Mouse (Mus musculus): ENCODE measurements around the gene Mrpl54. TPM values are rescaled to one million over a fixed set of nuclear protein-coding genes. Genes with fewer than 3 reads are reported as not detected.
A peak's percentile ranks its signal among the peaks of the same experiment; 100 is the strongest.

Mrpl54 gene
- 128 and 130 TPM in 2 replicates for polyA plus RNA-seq (2015; fragmentation: Nextera tagmentation; extraction: Ambion mirVana)

DNA sequence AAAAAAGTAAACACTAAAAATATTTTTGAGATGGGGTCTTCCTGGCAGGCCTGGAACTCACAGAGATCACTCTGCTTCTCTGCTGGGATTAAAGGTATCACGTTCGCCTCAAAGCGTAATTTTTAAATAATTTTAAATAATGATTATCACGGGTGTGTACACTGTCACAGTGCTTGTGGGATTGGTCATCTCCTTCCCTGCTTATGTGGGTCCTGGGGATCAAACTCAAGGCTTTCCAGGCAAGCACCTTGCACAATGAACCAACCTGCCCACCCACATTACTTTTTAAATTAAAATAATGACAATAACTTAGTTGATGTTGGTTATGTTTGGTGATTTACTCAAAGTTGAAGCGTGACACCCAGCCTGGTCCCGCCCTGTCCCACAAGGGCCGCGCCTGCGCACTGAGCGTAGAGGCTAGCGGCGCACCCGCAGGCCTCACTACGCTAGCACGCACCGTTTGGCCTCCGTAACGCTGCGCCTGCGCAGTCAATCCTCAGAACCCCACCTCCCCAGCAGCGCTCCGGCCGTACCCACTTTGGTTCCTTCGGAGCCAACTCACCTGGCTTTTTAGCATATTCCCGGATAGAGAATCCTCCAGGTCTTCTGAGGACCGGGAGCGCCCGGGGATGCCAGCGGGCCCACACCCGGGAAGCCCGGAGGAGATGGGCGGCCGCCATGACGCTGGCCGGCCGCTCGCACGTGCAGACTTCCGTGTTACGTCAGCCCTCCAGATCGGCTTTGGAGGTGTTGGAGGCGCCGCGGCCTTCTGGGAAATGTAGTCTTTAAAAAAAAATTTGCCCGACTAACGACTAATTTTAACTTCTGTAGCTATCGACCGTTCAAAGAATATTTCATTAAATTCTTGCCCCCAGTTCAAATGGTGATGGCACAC, at the start of gene Mrpl54, which contains the start of gene Apba3:
Gene Mrpl54, minus strand, starts transcription at position 724 of the 895 bp plus-strand sequence.
Gene Apba3, plus strand, starts transcription at position 750 of the 895 bp plus-strand sequence.
- Histone ChIP-seq H3K4me3 (ENCODE audit: low read depth, low read length) (peak within 1 kb of the TSS; percentile 68), H3K9me3 (replicated peaks; ENCODE audit: control insufficient read depth, low read length, poor library complexity, severe bottlenecking) (no peaks in the 10 kb centered on the region), H3K4me2 (ENCODE audit: low read length) (peak within 1 kb of the TSS; percentile 67), H3K27ac (ENCODE audit: low read length) (peak within 1 kb of the TSS; percentile 88), H3K36me3 (ENCODE audit: control insufficient read depth, insufficient read depth, low read length) (peaks cover 6% of the 10 kb centered on the region; the same call in 1 of the 2 replicates), H3K4me1 (ENCODE audit: control insufficient read depth, insufficient read depth, low read length) (peaks cover 14% of the 10 kb centered on the region), H3K27me3 (ENCODE audit: control insufficient read depth, insufficient read depth, low read depth, low read length) (no peaks in the 10 kb centered on the region), H3K9ac (ENCODE audit: low read depth, low read length) (peak within 1 kb of the TSS; percentile 84)
- WGBS = under 1% methylated on average over 48 of the region's 48 CpGs
- peak; percentile 90 for ATAC-seq

DNA sequence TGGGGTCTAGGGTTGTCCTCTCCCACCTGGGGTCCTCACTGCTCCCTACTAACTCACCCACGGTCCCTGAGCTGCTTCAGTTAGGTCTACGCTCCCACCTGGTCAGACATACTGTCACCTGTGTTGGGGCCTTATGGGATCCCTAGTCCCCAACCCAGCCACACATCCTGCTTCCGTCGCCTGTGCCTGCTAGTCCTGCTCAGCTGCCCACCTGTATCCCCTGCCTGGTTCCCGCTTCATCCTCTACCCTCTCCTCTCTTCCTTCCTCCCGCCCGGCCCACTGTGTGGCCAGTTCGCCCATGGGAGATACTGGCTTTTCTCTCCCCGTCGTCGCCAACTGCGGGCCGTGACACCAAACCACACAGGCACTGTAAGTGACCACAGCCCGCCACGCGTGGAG, 48.9 kb upstream of the Mrpl54 start:
- WGBS = 91% methylated on average over 16 of the region's 16 CpGs
- Histone ChIP-seq H3K27me3 (ENCODE audit: control insufficient read depth, insufficient read depth, low read depth, low read length) (no peaks in the 10 kb centered on the region), H3K36me3 (ENCODE audit: control insufficient read depth, insufficient read depth, low read length) (peaks cover 51% of the 10 kb centered on the region), H3K9ac (ENCODE audit: low read depth, low read length) (no peak overlapping the region), H3K4me2 (ENCODE audit: low read length) (no peak overlapping the region), H3K27ac (ENCODE audit: low read length) (no peak overlapping the region), H3K9me3 (replicated peaks; ENCODE audit: control insufficient read depth, low read length, poor library complexity, severe bottlenecking) (no peaks in the 10 kb centered on the region), H3K4me1 (ENCODE audit: control insufficient read depth, insufficient read depth, low read length) (peaks cover 11% of the 10 kb centered on the region), H3K4me3 (ENCODE audit: low read depth, low read length) (no peak overlapping the region)
- no peak for ATAC-seq

DNA sequence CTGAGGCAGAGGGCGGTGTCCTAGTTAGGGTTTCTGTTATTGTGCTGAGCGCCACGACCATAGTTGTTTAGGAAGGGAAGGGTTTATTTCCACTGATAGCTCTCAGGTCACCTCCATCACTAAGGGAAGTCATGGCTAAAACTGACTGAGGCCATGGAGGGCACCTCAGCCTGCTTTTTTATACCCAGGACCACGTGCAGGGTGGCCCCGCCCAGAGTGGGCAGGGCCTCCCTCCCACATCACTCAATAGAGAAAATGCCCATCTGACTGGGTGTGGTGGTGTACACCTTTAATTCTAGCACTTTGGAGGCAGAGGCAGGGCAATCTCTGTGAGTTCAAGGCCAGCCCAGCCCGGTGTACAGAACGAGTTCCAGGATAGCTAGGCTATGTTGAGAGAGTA, 47.5 kb upstream of the Mrpl54 start:
- Histone ChIP-seq H3K9me3 (replicated peaks; ENCODE audit: control insufficient read depth, low read length, poor library complexity, severe bottlenecking) (no peaks in the 10 kb centered on the region), H3K27me3 (ENCODE audit: control insufficient read depth, insufficient read depth, low read depth, low read length) (no peaks in the 10 kb centered on the region), H3K9ac (ENCODE audit: low read depth, low read length) (no peak overlapping the region), H3K4me3 (ENCODE audit: low read depth, low read length) (no peak overlapping the region), H3K4me1 (ENCODE audit: control insufficient read depth, insufficient read depth, low read length) (peaks cover 3% of the 10 kb centered on the region), H3K27ac (ENCODE audit: low read length) (no peak overlapping the region), H3K4me2 (ENCODE audit: low read length) (no peak overlapping the region), H3K36me3 (ENCODE audit: control insufficient read depth, insufficient read depth, low read length) (peaks cover 60% of the 10 kb centered on the region)
- 81% methylated on average over 7 of the region's 7 CpGs for WGBS
- ATAC-seq = no peak

- H3K9ac ChIP-seq (ENCODE audit: low read depth, low read length) = no peak overlapping the region
- H3K27me3 ChIP-seq (ENCODE audit: control insufficient read depth, insufficient read depth, low read depth, low read length) = no peaks in the 10 kb centered on the region
- H3K4me1 ChIP-seq (ENCODE audit: control insufficient read depth, insufficient read depth, low read length) = no peaks in the 10 kb centered on the region
- no peaks in the 10 kb centered on the region for H3K9me3 ChIP-seq (replicated peaks; ENCODE audit: control insufficient read depth, low read length, poor library complexity, severe bottlenecking)
- WGBS = 91% methylated on average over 13 of the region's 13 CpGs
- H3K4me2 ChIP-seq (ENCODE audit: low read length) = no peak overlapping the region
- peaks cover 62% of the 10 kb centered on the region for H3K36me3 ChIP-seq (ENCODE audit: control insufficient read depth, insufficient read depth, low read length)
- H3K27ac ChIP-seq (ENCODE audit: low read length) = no peak overlapping the region
- no peak overlapping the region for H3K4me3 ChIP-seq (ENCODE audit: low read depth, low read length)
- no peak for ATAC-seq
Observed at GRCm38 (mm10) chr10:81313581-81313980, 46.8 kb upstream of the Mrpl54 start.

DNA sequence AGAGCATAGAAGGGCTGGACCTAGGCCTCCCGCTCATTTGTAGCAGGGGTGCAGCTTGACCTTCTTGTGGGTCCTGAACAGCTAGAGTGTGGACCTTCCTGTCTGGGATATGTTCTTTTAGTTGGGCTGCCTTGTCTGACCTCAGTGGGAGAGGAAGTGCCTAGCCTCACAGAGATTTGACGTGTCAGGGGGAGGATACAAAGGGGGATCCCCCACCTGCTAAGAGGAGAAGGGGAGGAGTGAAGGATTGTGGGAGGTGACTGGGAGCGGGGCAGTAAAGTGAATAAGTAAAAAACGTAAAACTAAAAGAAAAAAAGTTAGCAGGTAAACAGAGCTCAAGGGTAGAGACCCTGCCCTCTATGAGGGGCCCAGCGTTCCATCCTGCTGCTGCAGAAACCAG, 42.8 kb upstream of the Mrpl54 start:
- ATAC-seq = no peak
- Histone ChIP-seq H3K9me3 (replicated peaks; ENCODE audit: control insufficient read depth, low read length, poor library complexity, severe bottlenecking) (no peaks in the 10 kb centered on the region), H3K36me3 (ENCODE audit: control insufficient read depth, insufficient read depth, low read length) (peaks cover 69% of the 10 kb centered on the region), H3K4me2 (ENCODE audit: low read length) (no peak overlapping the region), H3K9ac (ENCODE audit: low read depth, low read length) (no peak overlapping the region), H3K27me3 (ENCODE audit: control insufficient read depth, insufficient read depth, low read depth, low read length) (no peaks in the 10 kb centered on the region), H3K4me3 (ENCODE audit: low read depth, low read length) (no peak overlapping the region), H3K27ac (ENCODE audit: low read length) (no peak overlapping the region), H3K4me1 (ENCODE audit: control insufficient read depth, insufficient read depth, low read length) (no peaks in the 10 kb centered on the region; the same call in 1 of the 2 replicates)
- WGBS = 93% methylated on average over 5 of the region's 5 CpGs

DNA sequence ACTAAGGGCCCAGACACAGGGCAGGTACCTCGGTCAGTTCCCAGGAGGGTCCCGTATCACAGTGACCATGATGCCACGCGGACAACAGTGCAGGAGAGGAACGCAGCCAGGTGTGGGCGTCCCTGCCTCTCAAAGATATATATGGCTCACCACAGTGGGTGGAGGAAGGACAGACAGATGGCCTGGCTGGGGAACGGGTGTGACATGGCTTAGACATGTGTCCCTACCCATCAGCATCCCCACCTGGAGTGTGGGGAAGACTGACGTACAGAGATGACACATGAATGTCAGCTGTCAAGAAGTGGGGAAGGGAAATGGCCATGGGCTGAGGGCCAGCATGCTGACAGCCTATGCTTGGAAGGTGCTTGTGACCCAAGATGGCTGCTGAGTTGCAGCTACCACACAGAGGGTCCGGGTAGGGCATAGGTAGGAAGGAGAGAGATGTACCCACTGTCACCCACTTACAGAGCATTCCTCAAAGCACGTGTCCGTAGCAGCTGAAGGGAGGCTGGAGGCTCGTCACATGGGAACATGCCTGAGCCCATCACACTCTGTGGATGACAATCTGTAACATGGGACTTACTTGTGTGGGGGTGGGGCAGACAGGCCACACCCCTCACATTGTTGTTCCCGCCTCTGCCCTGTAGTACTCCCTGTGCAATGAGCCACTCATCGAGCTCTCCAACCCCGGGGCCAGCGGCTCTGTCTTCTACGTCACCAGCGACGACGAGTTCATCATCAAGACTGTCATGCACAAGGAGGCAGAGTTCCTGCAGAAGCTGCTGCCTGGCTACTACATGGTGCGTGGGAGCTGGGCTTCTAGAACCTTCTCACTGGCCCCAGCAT, 40.3 kb upstream of the Mrpl54 start:
- Histone ChIP-seq H3K27me3 (ENCODE audit: control insufficient read depth, insufficient read depth, low read depth, low read length) (no peaks in the 10 kb centered on the region), H3K36me3 (ENCODE audit: control insufficient read depth, insufficient read depth, low read length) (peaks cover 50% of the 10 kb centered on the region), H3K4me2 (ENCODE audit: low read length) (no peak overlapping the region), H3K4me3 (ENCODE audit: low read depth, low read length) (no peak overlapping the region), H3K9me3 (replicated peaks; ENCODE audit: control insufficient read depth, low read length, poor library complexity, severe bottlenecking) (no peaks in the 10 kb centered on the region), H3K4me1 (ENCODE audit: control insufficient read depth, insufficient read depth, low read length) (peaks cover 5% of the 10 kb centered on the region), H3K9ac (ENCODE audit: low read depth, low read length) (no peak overlapping the region), H3K27ac (ENCODE audit: low read length) (no peak overlapping the region)
- no peak for ATAC-seq
- WGBS = 93% methylated on average over 21 of the region's 21 CpGs

- Histone ChIP-seq H3K4me3 (ENCODE audit: low read depth, low read length) (no peak overlapping the region), H3K27ac (ENCODE audit: low read length) (no peak overlapping the region), H3K36me3 (ENCODE audit: control insufficient read depth, insufficient read depth, low read length) (peaks cover 44% of the 10 kb centered on the region), H3K9me3 (replicated peaks; ENCODE audit: control insufficient read depth, low read length, poor library complexity, severe bottlenecking) (no peaks in the 10 kb centered on the region), H3K27me3 (ENCODE audit: control insufficient read depth, insufficient read depth, low read depth, low read length) (no peaks in the 10 kb centered on the region), H3K4me2 (ENCODE audit: low read length) (no peak overlapping the region), H3K4me1 (ENCODE audit: control insufficient read depth, insufficient read depth, low read length) (peaks cover 5% of the 10 kb centered on the region), H3K9ac (ENCODE audit: low read depth, low read length) (no peak overlapping the region)
- 96% methylated on average over 12 of the region's 12 CpGs for WGBS
- no peak for ATAC-seq
Observed at GRCm38 (mm10) chr10:81306173-81306668, 39.5 kb upstream of the Mrpl54 start.

GRCm38 (mm10) chr10:81305663-81306062, 38.9 kb upstream of the Mrpl54 start:
- ATAC-seq = no peak
- no peak overlapping the region for H3K4me3 ChIP-seq (ENCODE audit: low read depth, low read length)
- H3K27me3 ChIP-seq (ENCODE audit: control insufficient read depth, insufficient read depth, low read depth, low read length) = no peaks in the 10 kb centered on the region
- H3K4me1 ChIP-seq (ENCODE audit: control insufficient read depth, insufficient read depth, low read length) = peaks cover 5% of the 10 kb centered on the region
- no peak overlapping the region for H3K4me2 ChIP-seq (ENCODE audit: low read length)
- WGBS = 93% methylated on average over 14 of the region's 14 CpGs
- no peaks in the 10 kb centered on the region for H3K9me3 ChIP-seq (replicated peaks; ENCODE audit: control insufficient read depth, low read length, poor library complexity, severe bottlenecking)
- no peak overlapping the region for H3K9ac ChIP-seq (ENCODE audit: low read depth, low read length)
- peaks cover 38% of the 10 kb centered on the region for H3K36me3 ChIP-seq (ENCODE audit: control insufficient read depth, insufficient read depth, low read length)
- H3K27ac ChIP-seq (ENCODE audit: low read length) = no peak overlapping the region
